Mouse (Mus musculus): ENCODE results near the gene Rasgrp1.

GRCm38 (mm10) chr2:117352305-117353123 lies 9.7 kb upstream of the Rasgrp1 start:
- TF ChIP-seq POLR2A (IDR thresholded peaks at IDR 0.05; ENCODE audit: insufficient read depth, low read depth, low read length), result no peak
- no peak for TF ChIP-seq CTCF (IDR thresholded peaks at IDR 0.05; ENCODE audit: insufficient read depth, low read depth, low read length)

All from olfactory bulb, adult 2 months (tissue).